Mouse (Mus musculus) gastrocnemius, adult 2 months (tissue): ENCODE data around the gene Ntf5. TPM values are rescaled to one million over a fixed set of nuclear protein-coding genes. Genes with fewer than 3 reads are reported as not detected.
"Not testable (repeated sequence)": the region's sequence is repeated elsewhere in the genome, so short reads cannot be mapped to it uniquely, and the experiment has no call there.

Source experiments
- DNase-seq: peaks from one replicate; pipeline ENCODE4 v3.0.0; 2022
- H3K27ac ChIP-seq: fragments of 200-600 bp; 2 replicates; pipeline ENCODE4 v1.8.1; 2022; ENCODE audit warnings: mild to moderate bottlenecking
- H3K4me3 ChIP-seq: fragments of 200-600 bp; 2 replicates; pipeline ENCODE4 v1.8.1; 2022; ENCODE audit warnings: mild to moderate bottlenecking, moderate library complexity
- CTCF ChIP-seq: fragments of 200-600 bp; IDR thresholded peaks from 2 replicates; pipeline ENCODE4 v1.8.1; 2022; ENCODE audit warnings: antibody characterized with exemption, mild to moderate bottlenecking, moderate library complexity
- intact Hi-C: fragments of 180-260 bp; cut with DNase I; formaldehyde crosslinking; loops from one replicate; pipeline ENCODE4 v1.15.1; 2025
- microRNA-seq: library from miRNA; unstranded; fragments of <30 nt; microRNA quantifications from one replicate; pipeline ENCODE4 v1.2.0, GENCODE M21; 2021
- total RNA-seq, 2 experiments: library from RNA; stranded (reverse); gene quantifications; 2 replicates each; pipeline ENCODE4 v1.2.3; 2021

Ntf5 gene
- total RNA-seq, 2 experiments from 2014 or later = 3.6 to 4.9 TPM

DNA sequence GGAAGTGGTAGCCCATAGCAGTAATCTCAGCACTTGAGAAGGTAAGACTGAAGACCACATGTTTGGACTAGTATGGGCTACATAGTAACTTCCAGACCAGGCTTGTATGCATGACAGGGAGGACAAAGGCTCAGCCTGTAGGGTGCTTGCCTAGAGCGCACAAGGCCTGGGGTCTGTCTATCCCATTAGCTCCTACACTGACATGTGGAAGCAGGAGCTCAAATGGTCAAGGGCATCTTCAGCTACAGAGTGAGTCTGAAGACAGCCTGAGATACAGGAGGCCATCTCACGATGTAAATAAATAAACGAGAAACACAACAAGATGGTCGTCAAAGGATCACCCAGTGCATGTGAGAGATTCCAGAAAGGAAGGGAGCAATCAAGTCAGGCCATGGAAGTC is 48.8 kb downstream of the Ntf5 start:
- intact Hi-C loops = no loop called here
- Histone ChIP-seq H3K27ac (no peak overlapping the region), H3K4me3 (no peak overlapping the region)
- TF ChIP-seq CTCF = no peak
- peak; percentile 12 for DNase-seq

DNA sequence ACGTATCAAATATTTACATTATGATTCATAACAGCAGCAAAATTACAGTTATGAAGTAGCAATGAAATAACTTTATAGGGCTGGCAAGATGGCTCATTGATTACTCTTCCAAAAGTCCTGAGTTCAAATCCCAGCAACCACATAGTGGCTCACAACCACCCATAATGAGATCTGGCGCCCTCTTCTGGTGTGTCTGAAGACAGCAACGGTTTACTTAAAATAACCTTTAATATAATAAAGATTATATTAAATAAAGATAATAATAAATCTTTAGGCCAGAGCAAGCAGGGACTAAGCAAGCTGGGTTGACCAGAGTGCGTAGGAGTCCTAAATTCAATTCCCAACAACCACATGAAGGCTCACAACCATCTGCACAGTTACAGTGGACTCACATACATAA is 49.4 kb downstream of the Ntf5 start:
- intact Hi-C loops, DNase-seq, H3K4me3 ChIP-seq, H3K27ac ChIP-seq: not testable (repeated sequence)
- TF ChIP-seq CTCF = peak; percentile 44

DNA sequence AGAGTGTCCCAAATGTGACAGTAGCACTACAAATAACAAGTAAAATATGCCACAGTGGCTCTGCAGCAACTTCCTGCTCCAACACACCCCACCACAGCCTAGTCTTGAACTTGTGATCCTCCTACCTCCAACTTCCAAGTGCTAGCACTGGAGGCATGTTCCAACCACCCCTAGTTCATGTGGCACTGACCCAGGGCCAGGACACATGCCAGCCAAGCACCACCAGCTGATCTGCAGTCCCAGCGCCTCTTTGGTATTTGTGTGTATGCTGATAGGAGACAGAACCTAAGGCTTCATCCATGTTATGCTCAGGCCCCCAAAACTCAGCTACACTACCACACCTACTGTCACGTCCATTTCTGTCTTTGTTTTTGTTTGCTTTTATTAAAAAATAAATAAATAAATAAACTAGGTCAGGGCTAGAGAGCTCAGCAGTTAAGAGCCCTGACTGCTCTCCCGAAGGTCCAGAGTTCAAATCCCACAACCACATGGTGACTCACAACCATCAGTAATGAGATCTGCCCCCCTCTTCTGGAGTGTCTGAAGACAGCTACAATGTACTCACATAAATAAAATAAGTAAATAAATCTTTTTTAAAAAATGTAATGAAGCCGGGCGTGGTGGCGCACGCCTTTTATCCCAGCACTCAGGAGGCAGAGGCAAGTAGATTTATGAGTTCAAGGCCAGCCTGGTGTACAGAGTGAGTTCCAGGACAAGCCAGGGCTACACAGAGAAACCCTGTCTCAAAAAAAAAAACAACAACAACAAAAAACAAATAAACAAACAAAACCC is 50.7 kb downstream of the Ntf5 start:
- intact Hi-C loops = no loop called here

DNA sequence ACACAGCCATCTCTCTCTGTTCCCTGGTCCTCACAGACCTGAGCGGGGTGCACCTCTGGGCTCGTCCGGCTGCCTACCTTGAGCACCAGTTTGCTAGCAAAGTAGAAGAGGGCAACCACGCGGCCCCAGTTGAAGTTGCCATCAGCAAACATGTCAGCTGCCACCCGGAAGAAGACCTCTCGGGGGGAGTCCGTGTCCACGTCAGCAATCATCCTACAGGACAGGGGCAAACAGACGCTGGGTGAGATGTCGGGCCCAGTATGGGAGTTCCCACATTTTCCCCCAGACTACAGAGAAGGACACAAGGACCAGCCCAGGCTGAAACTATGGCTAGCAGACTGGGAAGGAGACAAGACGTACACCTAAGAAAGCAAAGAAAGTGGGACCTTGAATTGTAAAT is 51.6 kb downstream of the Ntf5 start:
- intact Hi-C loops = loop anchor here (5.0 kb wide), 1 partner anchor 237 kb away; no protein-coding TSS in a partner anchor
- no peak overlapping the region; the same call in 1 of the 2 replicates for H3K4me3 ChIP-seq
- H3K27ac ChIP-seq = no peak overlapping the region
- no peak for DNase-seq
- no peak for TF ChIP-seq CTCF

More for the DNA sequence above, 50.7 kb downstream of the Ntf5 start:
- DNase-seq = peak; percentile 50
- Histone ChIP-seq H3K27ac (no peak overlapping the region), H3K4me3 (no peak overlapping the region)
- no peak for TF ChIP-seq CTCF

DNA sequence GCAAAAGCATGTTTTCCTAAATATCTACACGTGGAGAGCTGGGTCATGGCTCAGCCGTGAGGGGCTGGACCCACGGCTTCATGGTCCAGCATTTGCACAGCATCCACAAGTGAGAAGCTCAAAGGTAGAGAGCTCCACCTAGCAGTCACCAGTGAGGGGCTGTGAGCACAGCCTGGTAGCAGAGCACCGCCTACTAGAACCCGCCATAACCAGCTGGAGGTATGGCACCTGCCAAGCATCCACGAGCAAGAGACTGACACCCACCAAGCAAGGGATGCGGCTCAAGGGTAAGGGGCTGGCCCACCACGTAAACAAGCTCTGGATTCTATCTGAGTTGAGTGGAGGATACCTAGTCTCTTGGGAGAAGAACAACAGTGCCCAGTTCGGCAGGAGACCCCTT is 52.1 kb downstream of the Ntf5 start:
- H3K4me3 ChIP-seq = peak overlapping the region; percentile 90
- TF ChIP-seq CTCF = no peak
- intact Hi-C loops = loop anchor here (5.0 kb wide), 1 partner anchor 237 kb away; no protein-coding TSS in a partner anchor
- no peak overlapping the region for H3K27ac ChIP-seq
- no peak for DNase-seq

DNA sequence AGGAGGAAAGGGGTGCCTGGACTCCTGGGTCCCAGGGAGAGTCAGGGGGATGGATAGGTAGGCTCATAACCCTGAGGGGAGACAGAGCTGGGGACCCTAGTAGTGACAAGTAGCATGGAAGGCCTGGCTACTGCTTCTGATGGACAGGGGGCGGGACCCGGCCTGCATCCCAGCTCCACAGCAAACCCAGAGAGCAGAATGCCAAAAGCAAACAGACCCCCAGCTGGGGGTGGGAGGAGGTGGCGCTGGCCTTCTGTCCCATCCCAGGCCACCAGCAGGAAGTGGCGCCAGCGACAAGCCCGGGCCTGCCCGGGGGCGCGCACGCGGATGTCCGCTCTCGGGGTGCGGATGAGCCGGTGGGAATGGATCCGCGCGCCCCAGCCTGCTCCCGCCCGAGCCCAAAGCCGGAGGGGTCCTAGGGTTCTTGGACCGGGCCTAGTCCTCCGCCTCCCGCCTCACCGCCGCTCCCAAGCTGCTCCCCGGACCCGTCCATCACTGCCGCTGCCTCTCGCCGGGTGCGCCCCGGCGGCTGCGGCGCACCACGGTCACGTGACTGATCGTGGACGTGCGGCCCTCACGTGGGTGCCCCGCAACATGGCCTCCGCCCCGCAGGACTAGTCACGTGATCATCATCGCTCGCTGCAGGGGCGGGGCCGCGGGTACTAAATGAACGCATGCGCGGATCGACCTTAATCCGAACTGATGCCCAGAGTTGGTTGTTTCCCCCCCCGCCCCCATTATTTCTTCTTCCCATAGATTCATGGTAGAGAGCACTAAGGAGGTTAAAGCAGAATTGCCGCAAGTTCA is 53.0 kb downstream of the Ntf5 start, which contains the start of gene Bax:
Gene Bax, minus strand, starts transcription at position 616 of the 807 bp plus-strand sequence.
- intact Hi-C loops = loop anchor here (5.0 kb wide), 1 partner anchor 236 kb away; no protein-coding TSS in a partner anchor
- Histone ChIP-seq H3K27ac (peak within 1 kb of the TSS; percentile 93), H3K4me3 (peak within 1 kb of the TSS; percentile 90)
- TF ChIP-seq CTCF = no peak; the same call in 1 of the 2 replicates
- peak; percentile 97 for DNase-seq

Small RNA genes lying within 50 kb of the gene (microRNA-seq; reads per million reads assigned to microRNA genes)
- not detected for gene Gm22133

Other genes starting within 250 kb of the Ntf5 start
- gene Slc17a7, start 249.7 kb upstream of the Ntf5 start, total RNA-seq = under 1 TPM; 0.31 to 0.36 TPM
- gene Gfy, start 234.1 kb upstream of the Ntf5 start, total RNA-seq = not detected
- not detected for gene Pth2, start 232.7 kb upstream of the Ntf5 start, total RNA-seq
- not detected for gene Ccdc155, start 208.8 kb upstream of the Ntf5 start, total RNA-seq
- not detected for gene Dkkl1, start 201.5 kb upstream of the Ntf5 start, total RNA-seq
- gene Tead2, start 197.9 kb upstream of the Ntf5 start, total RNA-seq = 1 to 10 TPM; 2.6 to 4.1 TPM
- 1 to 10 TPM in 1 of 2 experiments, under 1 TPM in 1; 0.69 to 1.3 TPM for gene Cd37, start 174.6 kb upstream of the Ntf5 start, total RNA-seq
- gene Slc6a16, start 172.6 kb upstream of the Ntf5 start, total RNA-seq = not detected
- gene Slc6a21, start 136.2 kb upstream of the Ntf5 start, total RNA-seq = not detected
- 10 to 100 TPM; 33.9 to 34.7 TPM for gene Trpm4, start 79.9 kb upstream of the Ntf5 start, total RNA-seq
- 1,000 to 10,000 TPM in 1 of 2 experiments, 100 to 1,000 TPM in 1; 818 to 1,018 TPM for gene Hrc, start 78.4 kb upstream of the Ntf5 start, total RNA-seq
- under 1 TPM; 0.08 to 0.10 TPM for gene Ppfia3, start 46.7 kb upstream of the Ntf5 start, total RNA-seq
- gene Lin7b, start 43.1 kb upstream of the Ntf5 start, total RNA-seq = not detected
- gene Snrnp70, start 18.0 kb upstream of the Ntf5 start, total RNA-seq = 10 to 100 TPM; 87.9 to 90.7 TPM
- gene Kcna7, start 8.0 kb upstream of the Ntf5 start, total RNA-seq = 10 to 100 TPM; 68.4 to 95.8 TPM
- gene Lhb, start 7.1 kb downstream of the Ntf5 start, total RNA-seq = under 1 TPM; 0.51 to 0.73 TPM
- gene Gys1, start 21.1 kb downstream of the Ntf5 start, total RNA-seq = 100 to 1,000 TPM; 279 to 365 TPM
- gene Ruvbl2, start 24.4 kb downstream of the Ntf5 start, total RNA-seq = 10 to 100 TPM; 18.2 to 28.1 TPM
- gene Ftl1, start 46.2 kb downstream of the Ntf5 start, total RNA-seq = 100 to 1,000 TPM; 122 to 149 TPM
- 10 to 100 TPM; 17.6 to 18.4 TPM for gene Bax, start 53.2 kb downstream of the Ntf5 start, total RNA-seq
- gene Tulp2, start 68.2 kb downstream of the Ntf5 start, total RNA-seq = under 1 TPM in 1 of 2 experiments, not detected in 1; 0.39 TPM
- gene Gm45808, start 73.1 kb downstream of the Ntf5 start, total RNA-seq = 1 to 10 TPM; 5.5 to 8.4 TPM
- gene Dhdh, start 75.1 kb downstream of the Ntf5 start, total RNA-seq = 10 to 100 TPM; 13.1 to 22.9 TPM
- gene Nucb1, start 96.7 kb downstream of the Ntf5 start, total RNA-seq = 10 to 100 TPM; 55.1 to 61.8 TPM
- gene Ppp1r15a, start 112.6 kb downstream of the Ntf5 start, total RNA-seq = 10 to 100 TPM; 28.3 to 28.5 TPM
- gene Plekha4, start 112.6 kb downstream of the Ntf5 start, total RNA-seq = 1 to 10 TPM; 3.4 to 3.5 TPM
- 1 to 10 TPM; 1.0 to 1.3 TPM for gene Hsd17b14, start 141.2 kb downstream of the Ntf5 start, total RNA-seq
- gene Bcat2, start 156.5 kb downstream of the Ntf5 start, total RNA-seq = 100 to 1,000 TPM in 1 of 2 experiments, 10 to 100 TPM in 1; 91.4 to 106 TPM
- not detected for gene Fgf21, start 201.8 kb downstream of the Ntf5 start, total RNA-seq
- gene Fut1, start 203.6 kb downstream of the Ntf5 start, total RNA-seq = not detected
- under 1 TPM in 1 of 2 experiments, not detected in 1; 0.20 TPM for gene Izumo1, start 208.1 kb downstream of the Ntf5 start, total RNA-seq
- gene Rasip1, start 213.8 kb downstream of the Ntf5 start, total RNA-seq = 1 to 10 TPM; 5.7 to 8.0 TPM
- 10 to 100 TPM; 18.7 to 44.9 TPM for gene Mamstr, start 226.3 kb downstream of the Ntf5 start, total RNA-seq